Mouse (Mus musculus): ENCODE measurements around the gene Olfr1084. TPM values are rescaled to one million over a fixed set of nuclear protein-coding genes. Genes with fewer than 3 reads are reported as not detected.
"Not testable (repeated sequence)": the region's sequence is repeated elsewhere in the genome, so short reads cannot be mapped to it uniquely, and the experiment has no call there.

Olfr1084 gene
- not detected in 2 replicates for polyA plus RNA-seq (2015; fragmentation: Nextera tagmentation; extraction: Ambion mirVana)

GRCm38 (mm10) chr2:86639625-86640024, at the start of gene Olfr1084:
Gene Olfr1084, minus strand, starts transcription at chr2:86639725.
- not testable (repeated sequence) for H3K4me3 ChIP-seq (ENCODE audit: low read depth, low read length); H3K9ac ChIP-seq (ENCODE audit: low read depth, low read length); H3K4me1 ChIP-seq (ENCODE audit: control insufficient read depth, low read depth, low read length); ATAC-seq (ENCODE audit: low read depth); H3K27ac ChIP-seq (ENCODE audit: low read length); H3K27me3 ChIP-seq (ENCODE audit: control insufficient read depth, insufficient read depth, low read depth, low read length); H3K36me3 ChIP-seq (ENCODE audit: control insufficient read depth, insufficient read depth); H3K4me2 ChIP-seq (ENCODE audit: low read depth, low read length); H3K9me3 ChIP-seq (replicated peaks; ENCODE audit: control insufficient read depth, low read length)
- 64% methylated on average over 1 of the region's 1 CpGs for WGBS (ENCODE audit: insufficient replicate concordance)

GRCm38 (mm10) chr2:86679992-86680391, 40.5 kb upstream of the Olfr1084 start, which contains the start of gene Olfr1086:
Gene Olfr1086, minus strand, starts transcription at chr2:86680092.
- no peak for ATAC-seq (ENCODE audit: low read depth)
- no peaks in the 10 kb centered on the region for H3K9me3 ChIP-seq (replicated peaks; ENCODE audit: control insufficient read depth, low read length)
- H3K27ac ChIP-seq (ENCODE audit: low read length), result no peak within 1 kb of the TSS
- H3K9ac ChIP-seq (ENCODE audit: low read depth, low read length), result no peak within 1 kb of the TSS
- no peak within 1 kb of the TSS for H3K4me2 ChIP-seq (ENCODE audit: low read depth, low read length)
- no peaks in the 10 kb centered on the region for H3K36me3 ChIP-seq (ENCODE audit: control insufficient read depth, insufficient read depth)
- H3K27me3 ChIP-seq (ENCODE audit: control insufficient read depth, insufficient read depth, low read depth, low read length), result no peaks in the 10 kb centered on the region
- H3K4me1 ChIP-seq (ENCODE audit: control insufficient read depth, low read depth, low read length), result no peaks in the 10 kb centered on the region
- H3K4me3 ChIP-seq (ENCODE audit: low read depth, low read length), result no peak within 1 kb of the TSS
- 67% methylated on average over 2 of the region's 2 CpGs for WGBS (ENCODE audit: insufficient replicate concordance)

DNA sequence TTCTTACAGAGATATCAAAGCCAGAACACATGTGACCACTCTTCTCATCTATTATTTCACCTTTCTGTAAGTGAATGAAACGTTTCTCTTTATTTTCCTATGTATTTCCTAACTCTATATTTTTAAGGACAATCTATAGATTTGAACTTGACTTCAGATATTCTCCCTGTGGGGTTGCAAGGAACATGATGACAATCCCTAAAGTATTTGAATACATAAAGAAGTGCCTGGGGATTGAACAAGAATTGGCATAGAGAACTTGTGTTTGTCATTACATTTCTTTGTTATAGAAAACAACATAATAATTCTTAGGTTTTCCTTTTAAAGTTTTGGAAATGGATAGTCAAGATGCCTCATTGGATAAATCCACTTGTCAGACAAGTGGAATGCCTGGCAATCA, 22.4 kb upstream of the Olfr1084 start, which contains the start of gene Olfr1085:
Gene Olfr1085, minus strand, starts transcription at position 101 of the 400 bp plus-strand sequence.
- Histone ChIP-seq H3K4me1 (ENCODE audit: control insufficient read depth, low read depth, low read length) (no peaks in the 10 kb centered on the region), H3K4me2 (ENCODE audit: low read depth, low read length) (no peak within 1 kb of the TSS), H3K9me3 (replicated peaks; ENCODE audit: control insufficient read depth, low read length) (no peaks in the 10 kb centered on the region), H3K4me3 (ENCODE audit: low read depth, low read length) (no peak within 1 kb of the TSS), H3K27ac (ENCODE audit: low read length) (no peak within 1 kb of the TSS), H3K36me3 (ENCODE audit: control insufficient read depth, insufficient read depth) (no peaks in the 10 kb centered on the region), H3K27me3 (ENCODE audit: control insufficient read depth, insufficient read depth, low read depth, low read length) (no peaks in the 10 kb centered on the region), H3K9ac (ENCODE audit: low read depth, low read length) (no peak within 1 kb of the TSS)
- 10% methylated on average over 1 of the region's 1 CpGs for WGBS (ENCODE audit: insufficient replicate concordance)
- ATAC-seq (ENCODE audit: low read depth), result no peak

GRCm38 (mm10) chr2:86598866-86599265, 40.7 kb downstream of the Olfr1084 start, which contains the start of gene Olfr1082:
Gene Olfr1082, minus strand, starts transcription at chr2:86598966.
- not testable (repeated sequence) for H3K27ac ChIP-seq (ENCODE audit: low read length); H3K36me3 ChIP-seq (ENCODE audit: control insufficient read depth, insufficient read depth); H3K4me3 ChIP-seq (ENCODE audit: low read depth, low read length); H3K9me3 ChIP-seq (replicated peaks; ENCODE audit: control insufficient read depth, low read length); H3K27me3 ChIP-seq (ENCODE audit: control insufficient read depth, insufficient read depth, low read depth, low read length); ATAC-seq (ENCODE audit: low read depth); H3K4me1 ChIP-seq (ENCODE audit: control insufficient read depth, low read depth, low read length); H3K9ac ChIP-seq (ENCODE audit: low read depth, low read length); H3K4me2 ChIP-seq (ENCODE audit: low read depth, low read length)
- 50% methylated on average over 1 of the region's 1 CpGs for WGBS (ENCODE audit: insufficient replicate concordance)

Other genes starting within 250 kb of the Olfr1084 start
- not detected in 2 replicates for gene Olfr1061, start 225.7 kb downstream of the Olfr1084 start, polyA plus RNA-seq (2015; fragmentation: Nextera tagmentation; extraction: Ambion mirVana)
- gene Olfr1062, start 213.0 kb downstream of the Olfr1084 start, polyA plus RNA-seq (2015; fragmentation: Nextera tagmentation; extraction: Ambion mirVana), result not detected in 2 replicates
- gene Olfr1065, start 189.1 kb downstream of the Olfr1084 start, polyA plus RNA-seq (2015; fragmentation: Nextera tagmentation; extraction: Ambion mirVana), result not detected in 2 replicates
- gene Olfr1066, start 183.5 kb downstream of the Olfr1084 start, polyA plus RNA-seq (2015; fragmentation: Nextera tagmentation; extraction: Ambion mirVana), result not detected in 2 replicates
- gene Olfr228, start 152.3 kb downstream of the Olfr1084 start, polyA plus RNA-seq (2015; fragmentation: Nextera tagmentation; extraction: Ambion mirVana), result not detected in 2 replicates
- not detected in 2 replicates for gene Olfr1076, start 131.3 kb downstream of the Olfr1084 start, polyA plus RNA-seq (2015; fragmentation: Nextera tagmentation; extraction: Ambion mirVana)
- gene Olfr1079, start 97.2 kb downstream of the Olfr1084 start, polyA plus RNA-seq (2015; fragmentation: Nextera tagmentation; extraction: Ambion mirVana), result not detected in 2 replicates
- not detected in 2 replicates for gene Olfr1080, start 81.5 kb downstream of the Olfr1084 start, polyA plus RNA-seq (2015; fragmentation: Nextera tagmentation; extraction: Ambion mirVana)
- not detected in 2 replicates for gene Olfr1082, start 40.8 kb downstream of the Olfr1084 start, polyA plus RNA-seq (2015; fragmentation: Nextera tagmentation; extraction: Ambion mirVana)
- gene Olfr1085, start 22.3 kb upstream of the Olfr1084 start, polyA plus RNA-seq (2015; fragmentation: Nextera tagmentation; extraction: Ambion mirVana), result not detected in 2 replicates
- gene Olfr1086, start 40.4 kb upstream of the Olfr1084 start, polyA plus RNA-seq (2015; fragmentation: Nextera tagmentation; extraction: Ambion mirVana), result not detected in 2 replicates
- gene Olfr1087, start 58.7 kb upstream of the Olfr1084 start, polyA plus RNA-seq (2015; fragmentation: Nextera tagmentation; extraction: Ambion mirVana), result not detected in 2 replicates
- not detected in 2 replicates for gene Olfr1089, start 94.0 kb upstream of the Olfr1084 start, polyA plus RNA-seq (2015; fragmentation: Nextera tagmentation; extraction: Ambion mirVana)
- gene Olfr1090, start 119.3 kb upstream of the Olfr1084 start, polyA plus RNA-seq (2015; fragmentation: Nextera tagmentation; extraction: Ambion mirVana), result not detected in 2 replicates
- not detected in 2 replicates for gene Olfr1093, start 142.8 kb upstream of the Olfr1084 start, polyA plus RNA-seq (2015; fragmentation: Nextera tagmentation; extraction: Ambion mirVana)
- not detected in 2 replicates for gene Olfr141, start 170.3 kb upstream of the Olfr1084 start, polyA plus RNA-seq (2015; fragmentation: Nextera tagmentation; extraction: Ambion mirVana)
- gene Olfr1094, start 184.9 kb upstream of the Olfr1084 start, polyA plus RNA-seq (2015; fragmentation: Nextera tagmentation; extraction: Ambion mirVana), result not detected in 2 replicates
- not detected in 2 replicates for gene Olfr1095, start 212.0 kb upstream of the Olfr1084 start, polyA plus RNA-seq (2015; fragmentation: Nextera tagmentation; extraction: Ambion mirVana)
- not detected in 2 replicates for gene Gm13723, start 235.1 kb upstream of the Olfr1084 start, polyA plus RNA-seq (2015; fragmentation: Nextera tagmentation; extraction: Ambion mirVana)

Data from liver, embryonic 16.5 days (tissue).